Mouse (Mus musculus) CH12.LX (cell line): ENCODE results near the gene Ier2. TPM values are rescaled to one million over a fixed set of nuclear protein-coding genes. Genes with fewer than 3 reads are reported as not detected.

Experiments used
- DNase-seq: peaks from one replicate; pipeline ENCODE4 v3.0.0-alpha.2; 2013; ENCODE audit errors: extremely low read depth
- H3K27ac ChIP-seq: 2 replicates; pipeline ENCODE4 v1.5.1; 2012; ENCODE audit warnings: low read depth, mild to moderate bottlenecking, control low read depth, moderate library complexity; ENCODE audit not compliant: insufficient read depth
- H3K27me3 ChIP-seq: replicated peaks from 2 replicates; pipeline ENCODE3; 2012; ENCODE audit warnings: inconsistent platforms
- H3K36me3 ChIP-seq, 2 experiments: replicated peaks in 1 of 2; 2 replicates each; pipeline versions ENCODE3 to v1.6.1; 2012; ENCODE audit warnings: inconsistent platforms in 1 of 2, low read length in 1 of 2, mild to moderate bottlenecking in 1 of 2, mixed read lengths in 1 of 2, moderate library complexity in 1 of 2; ENCODE audit not compliant: control insufficient read depth in 1 of 2, insufficient read depth in 1 of 2
- H3K4me1 ChIP-seq, 2 experiments: 2 replicates each; pipeline ENCODE4 v1.6.1; 2012; ENCODE audit warnings: inconsistent platforms in 1 of 2, moderate library complexity in 1 of 2; ENCODE audit not compliant: insufficient read depth in 2 of 2, control insufficient read depth in 1 of 2
- H3K4me2 ChIP-seq: 2 replicates; pipeline ENCODE4 v1.6.1; 2012; ENCODE audit warnings: low read depth, mild to moderate bottlenecking, control low read depth; ENCODE audit not compliant: poor library complexity, insufficient read depth, severe bottlenecking
- H3K4me3 ChIP-seq, 3 experiments: fragments of 150-350 bp in 1 of 3; sonication (generic) in 1 of 3; replicated peaks in 1 of 3; 2 replicates each; pipeline versions ENCODE3 to v1.5.1; 2011 to 2012; ENCODE audit warnings: low read depth in 2 of 3, low read length in 2 of 3, mild to moderate bottlenecking in 2 of 3, moderate library complexity in 2 of 3, control low read depth in 1 of 3, improper control_type of control experiment in 1 of 3, inconsistent platforms in 1 of 3, mixed read lengths in 1 of 3; ENCODE audit not compliant: poor library complexity in 1 of 3
- H3K79me2 ChIP-seq: replicated peaks from 2 replicates; pipeline ENCODE4 v1.6.1; 2012; ENCODE audit warnings: mild to moderate bottlenecking, moderate library complexity; ENCODE audit not compliant: control insufficient read depth, poor library complexity, insufficient read depth, severe bottlenecking; ENCODE audit errors: extremely low read depth
- H3K9ac ChIP-seq: 2 replicates; pipeline ENCODE4 v1.6.1; 2012; ENCODE audit warnings: low read depth, mild to moderate bottlenecking, control low read depth, moderate library complexity; ENCODE audit not compliant: insufficient read depth
- H3K9me3 ChIP-seq: replicated peaks from 2 replicates; pipeline ENCODE3; 2012; ENCODE audit warnings: low read length, inconsistent platforms, mixed read lengths
- BHLHE40 ChIP-seq: IDR thresholded peaks from 2 replicates; pipeline ENCODE4 v1.6.1; 2011; ENCODE audit warnings: mild to moderate bottlenecking, low read depth, low read length, improper control_type of control experiment
- CTCF ChIP-seq, 2 experiments: IDR thresholded peaks in 1 of 2; conservative IDR thresholded peaks in 1 of 2; 2 replicates each; pipeline ENCODE4 v1.5.1; 2011 to 2012; ENCODE audit warnings: low read depth in 2 of 2, low read length in 2 of 2, improper control_type of control experiment in 1 of 2, inconsistent platforms in 1 of 2, mild to moderate bottlenecking in 1 of 2, moderate library complexity in 1 of 2
- E2F4 ChIP-seq: IDR thresholded peaks from 2 replicates; pipeline ENCODE4 v1.6.1; 2011; ENCODE audit warnings: low read depth, low read length, improper control_type of control experiment; ENCODE audit not compliant: insufficient replicate concordance
- ELF1 ChIP-seq: IDR thresholded peaks from 2 replicates; pipeline ENCODE4 v1.6.1; 2014; ENCODE audit warnings: low read depth, mild to moderate bottlenecking, inconsistent platforms, low read length, improper control_type of control experiment
- EP300 ChIP-seq: IDR thresholded peaks from 2 replicates; pipeline ENCODE4 v1.6.1; 2011; ENCODE audit warnings: low read length, improper control_type of control experiment
- KAT2A ChIP-seq: IDR thresholded peaks from 2 replicates; pipeline ENCODE4 v1.6.1; 2012; ENCODE audit warnings: low read length, improper control_type of control experiment, inconsistent platforms; ENCODE audit not compliant: insufficient replicate concordance
- MAFK ChIP-seq: IDR thresholded peaks from 2 replicates; pipeline ENCODE4 v1.6.1; 2011; ENCODE audit warnings: low read length, improper control_type of control experiment; ENCODE audit not compliant: insufficient replicate concordance
- MEF2A ChIP-seq: IDR thresholded peaks from 2 replicates; pipeline ENCODE4 v1.6.1; 2014; ENCODE audit warnings: low read depth, mild to moderate bottlenecking, inconsistent platforms, low read length, improper control_type of control experiment, borderline replicate concordance
- MXI1 ChIP-seq: IDR thresholded peaks from 2 replicates; pipeline ENCODE4 v1.6.1; 2011; ENCODE audit warnings: mild to moderate bottlenecking, low read depth, low read length, improper control_type of control experiment
- MYC ChIP-seq: IDR thresholded peaks from 2 replicates; pipeline ENCODE4 v1.6.1; 2011; ENCODE audit warnings: low read depth, mild to moderate bottlenecking, improper control_type of control experiment, low read length
- NELFE ChIP-seq: IDR thresholded peaks from 2 replicates; pipeline ENCODE4 v1.6.1; 2011; ENCODE audit warnings: low read depth, low read length, improper control_type of control experiment
- NRF1 ChIP-seq: IDR thresholded peaks from 2 replicates; pipeline ENCODE4 v1.6.1; 2014; ENCODE audit warnings: low read depth, mild to moderate bottlenecking, inconsistent platforms, low read length, improper control_type of control experiment, moderate library complexity
- POLR2A ChIP-seq: IDR thresholded peaks from 2 replicates; pipeline ENCODE4 v1.6.1; 2011; ENCODE audit warnings: low read depth, mild to moderate bottlenecking, improper control_type of control experiment, low read length
- RAD21 ChIP-seq: IDR thresholded peaks from 2 replicates; pipeline ENCODE4 v1.6.1; 2011; ENCODE audit warnings: low read depth, mild to moderate bottlenecking, low read length, improper control_type of control experiment, moderate library complexity
- RCOR1 ChIP-seq: conservative IDR thresholded peaks from 2 replicates; pipeline ENCODE4 v1.6.1; 2012; ENCODE audit warnings: low read depth, mild to moderate bottlenecking, inconsistent platforms, low read length, improper control_type of control experiment
- SIN3A ChIP-seq: IDR thresholded peaks from 2 replicates; pipeline ENCODE4 v1.6.1; 2012; ENCODE audit warnings: low read length, improper control_type of control experiment, inconsistent platforms
- SMC3 ChIP-seq: IDR thresholded peaks from 2 replicates; pipeline ENCODE4 v1.6.1; 2011; ENCODE audit warnings: low read depth, low read length, improper control_type of control experiment
- TCF12 ChIP-seq: IDR thresholded peaks from 2 replicates; pipeline ENCODE4 v1.6.1; 2014; ENCODE audit warnings: low read depth, mild to moderate bottlenecking, inconsistent platforms, low read length, improper control_type of control experiment
- USF2 ChIP-seq: conservative IDR thresholded peaks from 2 replicates; pipeline ENCODE4 v1.6.1; 2011; ENCODE audit warnings: low read depth, low read length, improper control_type of control experiment
- dilution Hi-C: fragments of 300-500 bp; cut with MboI; formaldehyde crosslinking; loops from 2 replicates; pipeline ENCODE4 v1.14.3; 2020; ENCODE audit warnings: low sequenced_read_pairs; ENCODE audit not compliant: extremely low pct_unique_long_range_greater_than_20kb, extremely low pct_ligation_motif_present
- in situ Hi-C: fragments of 300-500 bp; cut with MboI; formaldehyde crosslinking; loops from 3 replicates; pipeline ENCODE4 v1.14.3; 2019; ENCODE audit warnings: low sequenced_read_pairs, low pct_ligation_motif_present, low pct_unique_long_range_greater_than_20kb, mixed read lengths
- polyA plus RNA-seq: library from polyadenylated mRNA; unstranded; fragments of >175 nt; gene quantifications from 2 replicates; pipeline ENCODE4 v1.2.1, GENCODE M21; 2012; ENCODE audit warnings: low read depth; ENCODE audit not compliant: insufficient read length
- total RNA-seq, 2 experiments: library from RNA; depleted of rRNA; stranded (reverse); fragments of 300-350 nt in 1 of 2; fragments of >200 nt in 1 of 2; gene quantifications; 2 replicates each; pipeline ENCODE4 v1.2.3; 2012 to 2014

Ier2 gene
- total and polyA plus RNA-seq, 3 experiments, result 26.3 to 35.4 (median 30.3) TPM

GRCm38 (mm10) chr8:84639162-84640009 is 23.3 kb downstream of the Ier2 start:
- H3K79me2 ChIP-seq, result no peaks in the 10 kb centered on the region
- peak; percentile 87 for DNase-seq
- peak overlapping the region; percentile 58 to 85 (median 64) for H3K4me3 ChIP-seq
- dilution Hi-C loops, result no loop called here
- peak overlapping the region; percentile 89 for H3K9ac ChIP-seq
- TF ChIP-seq USF2 (no peak), TCF12 (peak; percentile 51), E2F4 (no peak), NELFE (0 out of 2 replicates have a peak, but pooled peaks have one; percentile 27), KAT2A (0 out of 2 replicates have a peak, but pooled peaks have one; percentile 21), RAD21 (peak; percentile 18), NRF1 (peak; percentile 99), MEF2A (peak; percentile 81; the same call in 1 of the 2 replicates), CTCF (conservative IDR thresholded peaks at IDR 0.05 in 1 of 2, IDR thresholded peaks at IDR 0.05 in 1 of 2; ENCODE audit: low read depth in 2 of 2, low read length in 2 of 2) (peak in 1 of 2 experiments; percentile 74; a peak in 2 of 4 replicates), SIN3A (0 out of 2 replicates have a peak, but pooled peaks have one; percentile 28), MXI1 (peak; percentile 46), EP300 (0 out of 2 replicates have a peak, but pooled peaks have one; percentile 19), ELF1 (peak; percentile 29; the same call in 1 of the 2 replicates), RCOR1 (no peak), BHLHE40 (peak; percentile 34; the same call in 1 of the 2 replicates), MAFK (no peak), POLR2A (peak; percentile 70), SMC3 (peak; percentile 24; the same call in 1 of the 2 replicates), MYC (no peak)
- H3K4me1 ChIP-seq, result peaks cover 11 to 31% of the 10 kb centered on the region in 2 experiments
- in situ Hi-C loops, result no loop called here
- peaks cover 0 to 17% of the 10 kb centered on the region in 2 experiments for H3K36me3 ChIP-seq
- peak overlapping the region; percentile 60; the same call in 1 of the 2 replicates for H3K27ac ChIP-seq
- peak overlapping the region; percentile 78 for H3K4me2 ChIP-seq
- H3K9me3 ChIP-seq, result no peaks in the 10 kb centered on the region
- H3K27me3 ChIP-seq, result peaks cover 2% of the 10 kb centered on the region
